Mouse (Mus musculus) embryonic facial prominence, embryonic 14.5 days (tissue): ENCODE measurements around the gene Ankdd1a. TPM values are rescaled to one million over a fixed set of nuclear protein-coding genes. Genes with fewer than 3 reads are reported as not detected.

Source experiments
- polyA plus RNA-seq: library from polyadenylated mRNA; unstranded; fragments of >200 nt; fragmentation: Nextera tagmentation; extraction: Ambion mirVana; gene quantifications from 2 replicates; pipeline ENCODE4 v1.2.1, GENCODE M21; 2014

The Ankdd1a gene
- polyA plus RNA-seq, 1 experiment from 2014 or later, result not detected

Other genes with a start within 250 kb of the Ankdd1a start
- gene Clpx, start 225.9 kb downstream of the Ankdd1a start, polyA plus RNA-seq, result 55.8 and 56.3 TPM in 2 replicates
- 11.5 and 11.9 TPM in 2 replicates for gene Pdcd7, start 174.1 kb downstream of the Ankdd1a start, polyA plus RNA-seq
- 0.72 TPM in 1 of 2 replicates, not detected in the other for gene Ubap1l, start 159.2 kb downstream of the Ankdd1a start, polyA plus RNA-seq
- 1.8 and 2.1 TPM in 2 replicates for gene Kbtbd13, start 128.5 kb downstream of the Ankdd1a start, polyA plus RNA-seq
- gene Rasl12, start 121.7 kb downstream of the Ankdd1a start, polyA plus RNA-seq, result 9.6 and 10.9 TPM in 2 replicates
- not detected in 2 replicates for gene Slc51b, start 97.2 kb downstream of the Ankdd1a start, polyA plus RNA-seq
- 14.6 and 17.9 TPM in 2 replicates for gene Mtfmt, start 84.4 kb downstream of the Ankdd1a start, polyA plus RNA-seq
- 176 and 185 TPM in 2 replicates for gene Spg21, start 59.2 kb downstream of the Ankdd1a start, polyA plus RNA-seq
- 12.9 and 14.3 TPM in 2 replicates for gene Plekho2, start 59.8 kb upstream of the Ankdd1a start, polyA plus RNA-seq
- gene Pif1, start 67.0 kb upstream of the Ankdd1a start, polyA plus RNA-seq, result 5.9 and 7.2 TPM in 2 replicates
- gene Rbpms2, start 109.5 kb upstream of the Ankdd1a start, polyA plus RNA-seq, result 13.6 and 13.8 TPM in 2 replicates
- gene Oaz2, start 147.8 kb upstream of the Ankdd1a start, polyA plus RNA-seq, result 203 and 214 TPM in 2 replicates